Mouse (Mus musculus) embryo, embryonic 10 days (tissue): ENCODE data around the gene Mfsd4b2.

Experiments
- DNase-seq: peaks from one replicate; pipeline ENCODE4 v3.0.0-alpha.2; 2015; ENCODE audit warnings: low spot score

The Mfsd4b2 gene

GRCm38 (mm10) chr10:39893702-39894697 lies 32.7 kb downstream of the Mfsd4b2 start:
- DNase-seq, result no peak

GRCm38 (mm10) chr10:39888621-39889020 lies 38.1 kb downstream of the Mfsd4b2 start:
- no peak for DNase-seq
